Mouse (Mus musculus) lung, postnatal 0 days (tissue): ENCODE measurements around the gene Enox1.

ENCODE experiments used
- CTCF ChIP-seq: IDR thresholded peaks from 2 replicates; pipeline ENCODE4 v1.5.1; 2016; ENCODE audit warnings: antibody characterized with exemption, mild to moderate bottlenecking
- EP300 ChIP-seq: IDR thresholded peaks from 2 replicates; pipeline ENCODE4 v1.6.1; 2016; ENCODE audit warnings: antibody characterized with exemption, mild to moderate bottlenecking, control low read depth

GRCm38 (mm10) chr14:77297039-77297438 lies 140.5 kb downstream of the Enox1 start:
- no peak; the same call in 1 of the 2 replicates for TF ChIP-seq CTCF
- TF ChIP-seq EP300, result no peak
